Mouse (Mus musculus) erythroblast, adult 5-6 weeks (primary cell): Measurements from ENCODE around the gene Jmy. TPM values are rescaled to one million over a fixed set of nuclear protein-coding genes. Genes with fewer than 3 reads are reported as not detected.

ENCODE experiments used
- ATAC-seq: replicated peaks from 2 replicates; pipeline ENCODE4 v1.8.0; 2016; ENCODE audit warnings: moderate number of reproducible peaks, mild to moderate bottlenecking, moderate TSS enrichment, inconsistent platforms; ENCODE audit not compliant: poor library complexity, low FRiP score, severe bottlenecking
- total RNA-seq, 2 experiments: library from RNA; stranded (forward) in 1 of 2; stranded (reverse) in 1 of 2; fragments of 150-400 nt in 1 of 2; fragments of 200-764, 138-1000 nt in 1 of 2; gene quantifications; 2 replicates each; pipeline versions ENCODE4 v1.2.3 to v1.2.4; 2015 to 2017; ENCODE audit warnings: low replicate concordance in 2 of 2

Gene Jmy
- total RNA-seq, 2 experiments from 2014 or later, result 11.3 to 17.8 TPM

GRCm38 (mm10) chr13:93468355-93468754, 31.3 kb downstream of the Jmy start:
- no peak for ATAC-seq

DNA sequence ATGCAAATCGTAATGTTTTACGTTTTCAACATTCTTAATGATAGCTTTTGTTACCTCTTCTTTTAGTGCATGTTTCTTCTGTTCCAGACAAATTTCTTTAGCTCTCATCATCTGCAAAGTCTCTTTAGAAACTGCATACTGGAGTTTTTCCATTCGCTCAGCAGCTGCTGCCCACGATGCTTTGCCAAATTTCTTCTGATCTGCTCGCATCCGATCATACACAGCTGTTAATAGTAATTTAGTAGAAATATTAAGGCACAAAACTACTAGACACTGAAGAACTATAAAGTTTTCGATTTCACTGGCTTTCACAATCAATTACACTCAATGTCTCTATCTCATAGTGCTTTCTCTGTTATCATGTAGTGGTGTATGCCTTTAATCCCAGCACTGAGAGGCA, 40.0 kb downstream of the Jmy start:
- no peak for ATAC-seq

- no peak for ATAC-seq
These were observed 41.0 kb downstream of the Jmy start for GRCm38 (mm10) chr13:93458616-93459015.

DNA sequence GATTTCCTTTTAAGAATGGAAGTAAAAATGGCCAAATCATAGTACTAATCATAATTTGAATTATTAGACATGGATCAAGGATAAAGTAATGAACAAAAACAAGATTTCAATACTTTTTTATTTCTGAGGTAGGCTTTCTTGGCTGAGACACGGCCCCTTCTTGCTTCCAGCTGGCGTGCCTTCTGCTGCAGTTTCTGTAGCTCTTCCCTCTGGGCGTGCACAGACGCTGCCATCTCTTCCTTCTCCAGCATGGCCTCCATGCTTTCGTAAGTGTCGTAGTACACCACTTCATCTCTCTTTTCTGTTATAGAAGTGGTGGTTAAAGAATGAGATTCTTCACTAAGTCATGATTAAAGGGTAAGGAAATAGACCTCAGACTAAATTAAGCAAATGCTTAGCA, 46.3 kb downstream of the Jmy start:
- ATAC-seq, result no peak

- ATAC-seq, result peak; percentile 66
These were observed 59.4 kb downstream of the Jmy start for GRCm38 (mm10) chr13:93440167-93440566.

GRCm38 (mm10) chr13:93429205-93429604, 70.4 kb downstream of the Jmy start:
- peak; percentile 17; the same call in 1 of the 2 replicates for ATAC-seq

DNA sequence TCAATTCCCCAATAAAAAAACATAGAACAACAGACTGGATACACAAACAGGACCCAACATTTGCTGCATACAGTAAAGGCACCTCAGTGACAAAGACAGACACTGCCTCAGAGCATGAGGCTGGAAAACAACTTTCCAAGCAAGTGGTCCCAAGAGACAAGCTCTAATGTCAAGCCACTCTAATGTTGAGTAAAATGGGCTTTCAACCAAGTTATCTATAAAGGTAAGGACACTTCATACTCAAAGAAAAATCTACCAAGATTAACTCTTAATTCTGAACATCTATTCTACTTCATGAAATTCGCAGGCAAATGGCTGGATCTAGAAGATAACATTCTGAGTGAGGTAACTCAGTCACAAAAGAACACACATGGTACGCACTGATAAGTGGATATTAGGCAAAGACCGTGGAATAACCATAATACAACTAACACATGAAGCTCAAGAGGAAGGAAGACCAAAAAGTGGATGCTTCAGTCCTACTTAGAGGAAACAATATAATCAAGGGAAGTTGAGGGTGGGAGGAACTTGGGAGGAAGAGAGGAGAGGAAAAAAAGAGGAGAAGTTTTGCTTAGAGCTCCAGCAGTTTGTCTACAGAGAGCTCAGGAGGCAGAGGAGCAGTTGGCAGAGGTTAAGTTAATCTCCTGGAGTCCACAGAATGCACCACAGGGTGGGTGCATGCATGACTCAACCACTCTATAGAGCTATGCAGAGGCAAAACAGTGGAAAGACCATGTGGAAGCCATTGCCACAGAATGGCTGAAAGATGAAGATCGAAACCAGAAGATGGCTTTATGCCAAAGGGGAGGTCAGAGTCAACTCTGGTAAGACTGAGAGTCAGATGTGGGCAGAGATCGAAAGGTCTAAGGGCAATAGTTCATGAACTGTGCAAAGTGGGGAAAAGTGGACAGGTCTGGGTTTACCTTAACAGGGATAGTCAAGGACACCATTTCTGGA, 71.4 kb downstream of the Jmy start:
- ATAC-seq, result peak; percentile 89

GRCm38 (mm10) chr13:93423224-93423623, 76.4 kb downstream of the Jmy start:
- ATAC-seq, result no peak

DNA sequence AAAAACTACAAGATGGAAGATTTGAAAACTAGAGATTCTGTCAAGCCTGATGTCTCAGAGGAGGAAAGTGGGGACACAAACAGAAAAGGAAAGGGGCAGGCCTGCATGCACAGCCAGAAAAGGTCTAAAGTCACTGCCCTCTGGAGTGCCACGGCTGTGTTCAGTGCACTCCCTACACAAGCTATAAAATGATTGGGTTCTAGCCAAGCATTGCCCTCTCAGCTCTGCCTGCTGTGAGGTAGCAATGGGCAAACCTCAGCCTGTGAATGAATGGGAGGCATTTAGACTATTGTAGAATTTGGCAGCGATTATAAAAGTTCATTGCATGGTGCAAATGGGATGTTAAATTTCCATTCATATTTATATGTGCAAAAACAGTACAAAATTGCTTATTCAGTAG, 79.8 kb downstream of the Jmy start:
- no peak for ATAC-seq

- no peak for ATAC-seq
These were observed 81.3 kb downstream of the Jmy start for GRCm38 (mm10) chr13:93418292-93418691.

GRCm38 (mm10) chr13:93415055-93415454, 84.6 kb downstream of the Jmy start:
- ATAC-seq, result no peak

DNA sequence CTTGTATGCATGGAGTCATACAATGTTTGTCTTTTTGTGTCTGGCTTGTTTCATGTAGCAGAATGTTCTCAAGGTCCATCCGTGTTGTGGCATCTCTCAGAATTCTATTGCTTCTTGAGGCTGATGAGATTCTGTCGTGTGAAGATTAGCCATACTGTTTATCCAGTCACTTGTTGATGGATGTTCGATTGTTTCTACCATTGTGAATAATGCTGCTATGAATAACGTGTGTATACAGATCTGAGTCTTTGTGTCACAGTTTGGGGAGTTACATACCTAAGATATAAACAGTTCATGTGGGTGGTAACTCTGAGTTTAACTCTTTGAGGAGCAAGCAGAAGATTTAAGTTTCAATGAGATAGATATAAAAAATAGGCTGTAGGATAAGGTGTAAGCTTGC, 89.3 kb downstream of the Jmy start:
- ATAC-seq, result no peak

DNA sequence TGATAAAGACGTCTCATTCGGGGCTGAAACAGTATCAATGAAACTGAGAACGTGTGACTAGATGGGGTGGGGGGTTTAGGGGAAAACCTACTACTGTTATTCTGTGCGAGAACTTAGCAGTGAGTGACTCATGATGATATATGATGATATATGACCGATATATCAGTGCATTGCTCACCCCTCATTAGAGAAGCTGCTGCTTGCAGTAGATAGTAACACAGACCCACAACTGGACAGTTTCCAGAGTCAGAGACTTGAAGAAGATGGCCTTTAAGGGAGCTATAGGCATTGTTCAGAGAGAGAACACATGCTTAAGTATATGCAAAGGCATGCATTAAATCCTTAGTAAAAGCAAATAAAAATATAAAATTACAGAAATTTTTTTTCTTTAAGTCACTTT, 92.8 kb downstream of the Jmy start:
- no peak for ATAC-seq

- no peak for ATAC-seq
These were observed 97.7 kb downstream of the Jmy start for GRCm38 (mm10) chr13:93401947-93402346.

DNA sequence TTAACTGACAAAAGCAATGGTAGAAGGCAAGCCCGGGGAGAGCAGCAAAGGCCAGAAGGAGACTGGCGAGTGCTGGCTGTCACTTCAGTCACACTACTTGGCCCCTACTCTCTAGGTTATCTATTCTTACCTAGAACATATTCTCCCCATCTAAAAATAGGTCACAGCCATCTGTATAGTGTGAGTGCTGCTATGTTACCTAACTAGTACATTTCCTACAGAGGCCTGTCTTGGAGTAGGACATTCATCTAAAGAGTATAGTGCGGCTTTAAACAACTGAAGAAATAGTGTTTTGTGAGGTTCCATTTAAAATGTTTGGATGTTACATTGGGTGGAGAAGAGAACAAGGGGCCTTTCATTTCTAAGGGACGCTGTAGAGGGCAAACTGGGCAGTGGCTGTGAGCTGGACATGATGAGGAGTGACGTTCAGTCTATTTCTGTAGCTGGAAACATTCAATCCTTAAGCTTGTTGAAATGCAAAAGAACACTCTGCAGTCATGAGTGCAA, 99.8 kb downstream of the Jmy start:
- no peak for ATAC-seq

- ATAC-seq, result 0 out of 2 replicates have a peak, but pooled peaks have one; percentile 34
These were observed 110.4 kb downstream of the Jmy start for GRCm38 (mm10) chr13:93389242-93389625.

DNA sequence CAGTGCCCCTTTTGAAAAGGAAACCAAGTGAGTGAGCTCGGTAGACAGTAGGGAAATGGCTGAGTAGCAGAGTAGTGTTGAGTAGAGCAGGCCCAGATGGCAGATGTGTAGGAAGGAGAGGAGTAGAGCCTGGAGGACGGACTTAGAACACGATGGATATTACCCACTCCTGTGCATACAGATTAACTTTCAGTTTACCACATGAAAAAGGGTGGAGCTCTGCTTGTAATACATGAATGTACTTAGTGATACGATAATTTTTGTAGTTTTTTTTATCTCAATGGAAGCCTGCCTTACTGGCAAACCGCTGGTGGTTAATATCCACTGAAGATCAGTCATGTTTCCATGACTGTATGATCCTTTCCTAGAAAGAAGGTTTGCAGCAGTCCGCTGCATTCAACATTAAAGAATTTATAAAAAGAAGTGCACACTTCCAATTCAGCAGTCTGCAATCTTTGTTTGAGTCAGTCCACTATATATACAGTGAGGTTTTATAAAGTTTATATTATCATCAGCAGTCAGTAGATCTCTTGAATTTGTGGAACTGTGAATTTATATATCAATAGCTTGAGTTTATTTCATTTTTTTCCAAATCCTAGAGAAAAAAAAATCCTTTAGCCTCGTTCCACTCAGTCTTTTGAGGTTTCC, 110.9 kb downstream of the Jmy start:
- peak; percentile 94 for ATAC-seq

GRCm38 (mm10) chr13:93387440-93387839, 112.2 kb downstream of the Jmy start:
- ATAC-seq, result no peak

- ATAC-seq, result no peak
These were observed 114.5 kb downstream of the Jmy start for GRCm38 (mm10) chr13:93385147-93385546.

DNA sequence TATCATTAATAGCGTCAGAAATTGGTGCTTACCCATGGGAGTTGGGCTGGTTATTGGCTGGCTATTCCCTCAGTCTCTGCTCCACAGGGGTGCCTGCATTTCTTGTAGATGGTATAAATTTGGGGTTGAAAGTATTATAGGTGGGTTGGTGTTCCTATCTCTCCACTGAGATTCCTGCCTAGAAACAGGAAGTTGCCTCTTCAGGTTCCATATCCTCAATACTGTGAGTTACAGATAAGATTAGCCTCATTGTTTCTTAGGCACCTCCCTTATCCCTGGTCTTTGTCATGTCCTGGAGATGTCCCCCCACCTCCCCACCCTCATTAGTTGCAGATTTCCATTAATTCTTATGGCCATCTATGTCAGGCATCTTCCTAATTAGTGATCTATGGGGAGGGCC, 115.1 kb downstream of the Jmy start:
- no peak for ATAC-seq

GRCm38 (mm10) chr13:93383620-93384019, 116.0 kb downstream of the Jmy start:
- no peak for ATAC-seq
